Mouse (Mus musculus) CH12.LX (cell line): ENCODE data around the gene Nfe2l2. TPM values are rescaled to one million over a fixed set of nuclear protein-coding genes. Genes with fewer than 3 reads are reported as not detected.
"Not testable (repeated sequence)": the region's sequence is repeated elsewhere in the genome, so short reads cannot be mapped to it uniquely, and the experiment has no call there.

Experiments used
- DNase-seq: peaks from one replicate; pipeline ENCODE4 v3.0.0-alpha.2; 2013; ENCODE audit errors: extremely low read depth
- H3K27ac ChIP-seq: 2 replicates; pipeline ENCODE4 v1.5.1; 2012; ENCODE audit warnings: low read depth, mild to moderate bottlenecking, control low read depth, moderate library complexity; ENCODE audit not compliant: insufficient read depth
- H3K27me3 ChIP-seq: replicated peaks from 2 replicates; pipeline ENCODE3; 2012; ENCODE audit warnings: inconsistent platforms
- H3K36me3 ChIP-seq, 2 experiments: replicated peaks in 1 of 2; 2 replicates each; pipeline versions ENCODE3 to v1.6.1; 2012; ENCODE audit warnings: inconsistent platforms in 1 of 2, low read length in 1 of 2, mild to moderate bottlenecking in 1 of 2, mixed read lengths in 1 of 2, moderate library complexity in 1 of 2; ENCODE audit not compliant: control insufficient read depth in 1 of 2, insufficient read depth in 1 of 2
- H3K4me1 ChIP-seq, 2 experiments: 2 replicates each; pipeline ENCODE4 v1.6.1; 2012; ENCODE audit warnings: inconsistent platforms in 1 of 2, moderate library complexity in 1 of 2; ENCODE audit not compliant: insufficient read depth in 2 of 2, control insufficient read depth in 1 of 2
- H3K4me2 ChIP-seq: 2 replicates; pipeline ENCODE4 v1.6.1; 2012; ENCODE audit warnings: low read depth, mild to moderate bottlenecking, control low read depth; ENCODE audit not compliant: poor library complexity, insufficient read depth, severe bottlenecking
- H3K4me3 ChIP-seq, 3 experiments: fragments of 150-350 bp in 1 of 3; sonication (generic) in 1 of 3; replicated peaks in 1 of 3; 2 replicates each; pipeline versions ENCODE3 to v1.5.1; 2011 to 2012; ENCODE audit warnings: low read depth in 2 of 3, low read length in 2 of 3, mild to moderate bottlenecking in 2 of 3, moderate library complexity in 2 of 3, control low read depth in 1 of 3, improper control_type of control experiment in 1 of 3, inconsistent platforms in 1 of 3, mixed read lengths in 1 of 3; ENCODE audit not compliant: poor library complexity in 1 of 3
- H3K79me2 ChIP-seq: replicated peaks from 2 replicates; pipeline ENCODE4 v1.6.1; 2012; ENCODE audit warnings: mild to moderate bottlenecking, moderate library complexity; ENCODE audit not compliant: control insufficient read depth, poor library complexity, insufficient read depth, severe bottlenecking; ENCODE audit errors: extremely low read depth
- H3K9ac ChIP-seq: 2 replicates; pipeline ENCODE4 v1.6.1; 2012; ENCODE audit warnings: low read depth, mild to moderate bottlenecking, control low read depth, moderate library complexity; ENCODE audit not compliant: insufficient read depth
- H3K9me3 ChIP-seq: replicated peaks from 2 replicates; pipeline ENCODE3; 2012; ENCODE audit warnings: low read length, inconsistent platforms, mixed read lengths
- CTCF ChIP-seq, 2 experiments: IDR thresholded peaks in 1 of 2; conservative IDR thresholded peaks in 1 of 2; 2 replicates each; pipeline ENCODE4 v1.5.1; 2011 to 2012; ENCODE audit warnings: low read depth in 2 of 2, low read length in 2 of 2, improper control_type of control experiment in 1 of 2, inconsistent platforms in 1 of 2, mild to moderate bottlenecking in 1 of 2, moderate library complexity in 1 of 2
- E2F4 ChIP-seq: IDR thresholded peaks from 2 replicates; pipeline ENCODE4 v1.6.1; 2011; ENCODE audit warnings: low read depth, low read length, improper control_type of control experiment; ENCODE audit not compliant: insufficient replicate concordance
- GABPA ChIP-seq: IDR thresholded peaks from 2 replicates; pipeline ENCODE4 v1.6.1; 2012; ENCODE audit warnings: low read depth, low read length, improper control_type of control experiment, inconsistent platforms; ENCODE audit not compliant: insufficient replicate concordance
- IRF4 ChIP-seq: IDR thresholded peaks from 2 replicates; pipeline ENCODE4 v1.6.1; 2014; ENCODE audit warnings: low read depth, mild to moderate bottlenecking, inconsistent platforms, low read length, improper control_type of control experiment
- MEF2A ChIP-seq: IDR thresholded peaks from 2 replicates; pipeline ENCODE4 v1.6.1; 2014; ENCODE audit warnings: low read depth, mild to moderate bottlenecking, inconsistent platforms, low read length, improper control_type of control experiment, borderline replicate concordance
- POLR2A ChIP-seq: IDR thresholded peaks from 2 replicates; pipeline ENCODE4 v1.6.1; 2011; ENCODE audit warnings: low read depth, mild to moderate bottlenecking, improper control_type of control experiment, low read length
- TCF12 ChIP-seq: IDR thresholded peaks from 2 replicates; pipeline ENCODE4 v1.6.1; 2014; ENCODE audit warnings: low read depth, mild to moderate bottlenecking, inconsistent platforms, low read length, improper control_type of control experiment
- ZMIZ1 ChIP-seq: IDR thresholded peaks from 2 replicates; pipeline ENCODE4 v1.6.1; 2012; ENCODE audit warnings: low read depth, mild to moderate bottlenecking, inconsistent platforms, low read length, improper control_type of control experiment
- dilution Hi-C: fragments of 300-500 bp; cut with MboI; formaldehyde crosslinking; loops from 2 replicates; pipeline ENCODE4 v1.14.3; 2020; ENCODE audit warnings: low sequenced_read_pairs; ENCODE audit not compliant: extremely low pct_unique_long_range_greater_than_20kb, extremely low pct_ligation_motif_present
- in situ Hi-C: fragments of 300-500 bp; cut with MboI; formaldehyde crosslinking; loops from 3 replicates; pipeline ENCODE4 v1.14.3; 2019; ENCODE audit warnings: low sequenced_read_pairs, low pct_ligation_motif_present, low pct_unique_long_range_greater_than_20kb, mixed read lengths
- polyA plus RNA-seq: library from polyadenylated mRNA; unstranded; fragments of >175 nt; gene quantifications from 2 replicates; pipeline ENCODE4 v1.2.1, GENCODE M21; 2012; ENCODE audit warnings: low read depth; ENCODE audit not compliant: insufficient read length
- total RNA-seq, 2 experiments: library from RNA; depleted of rRNA; stranded (reverse); fragments of 300-350 nt in 1 of 2; fragments of >200 nt in 1 of 2; gene quantifications; 2 replicates each; pipeline ENCODE4 v1.2.3; 2012 to 2014

Gene Nfe2l2
- total and polyA plus RNA-seq, 3 experiments, result 11.6 to 32.6 (median 21.7) TPM

DNA sequence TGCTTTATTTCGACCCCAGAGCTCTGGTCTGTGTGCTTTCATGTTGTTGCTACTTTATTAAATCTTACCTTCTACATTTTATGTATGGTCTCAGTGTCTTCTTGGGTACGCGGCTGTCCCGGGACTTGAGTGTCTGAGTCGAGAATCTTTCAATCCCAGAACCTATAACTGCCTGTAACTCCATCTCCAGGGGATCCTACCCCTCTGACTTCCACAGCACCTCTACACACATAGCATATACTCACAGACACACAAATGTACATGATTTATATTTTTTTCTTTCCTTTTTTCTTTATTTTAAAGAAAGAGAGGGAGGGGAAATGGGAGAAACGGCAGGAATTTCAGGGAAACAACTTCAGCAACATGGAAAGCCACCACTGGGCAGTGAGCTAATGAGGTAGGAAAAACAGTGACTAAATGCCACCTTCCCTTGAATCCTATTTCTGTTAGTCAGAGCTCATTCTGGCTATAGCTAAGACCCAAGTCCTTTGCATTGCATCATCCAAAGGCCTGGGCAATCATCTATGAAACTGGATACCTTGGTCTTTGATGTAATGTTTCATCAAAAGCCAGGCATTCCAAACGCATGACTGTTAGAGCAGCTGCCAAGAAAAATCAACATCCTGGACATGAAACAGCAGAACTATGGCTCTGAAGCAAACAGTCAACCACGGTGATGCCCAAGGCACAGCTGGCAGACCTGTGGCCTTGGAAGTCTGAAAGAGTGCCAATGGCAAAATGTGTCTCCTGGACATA lies 61.5 kb downstream of the Nfe2l2 start:
- Histone ChIP-seq H3K4me3 (no peak overlapping the region), H3K9me3 (peaks cover 3% of the 10 kb centered on the region), H3K27me3 (no peaks in the 10 kb centered on the region), H3K36me3 (peaks cover 0 to 4% of the 10 kb centered on the region in 2 experiments), H3K9ac (no peak overlapping the region)
- no peak for DNase-seq
- dilution Hi-C loops, result no loop called here
- TF ChIP-seq MEF2A (no peak), GABPA (no peak), E2F4 (no peak), POLR2A (no peak), IRF4 (no peak), ZMIZ1 (no peak), CTCF (conservative IDR thresholded peaks at IDR 0.05 in 1 of 2, IDR thresholded peaks at IDR 0.05 in 1 of 2; ENCODE audit: low read depth in 2 of 2, low read length in 2 of 2) (no peak), TCF12 (no peak)
- TF ChIP-seq, all 38 proteins: peak for 0
- in situ Hi-C loops, result no loop called here
- Histone ChIP-seq H3K79me2 (no peaks in the 10 kb centered on the region), H3K4me1 (no peaks in the 10 kb centered on the region), H3K4me2 (no peak overlapping the region), H3K27ac (no peak overlapping the region)

DNA sequence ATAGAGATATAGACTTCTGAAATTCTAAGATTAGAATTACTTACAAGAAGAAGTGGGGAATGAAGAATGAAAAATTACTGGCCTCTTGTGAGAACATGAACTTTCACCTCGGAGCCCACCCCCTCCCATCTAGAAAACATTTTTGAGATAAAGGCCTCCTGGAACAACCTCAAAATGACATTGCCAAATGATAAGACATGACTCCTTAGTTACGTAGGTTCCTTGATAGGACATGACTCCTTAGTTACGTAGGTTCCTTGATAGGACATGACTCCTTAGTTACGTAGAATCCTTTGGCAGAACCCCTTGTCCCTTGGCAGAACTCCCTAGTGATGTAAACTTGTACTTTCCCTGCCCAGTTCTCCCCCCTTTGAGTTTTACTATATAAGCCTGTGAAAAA lies 62.1 kb downstream of the Nfe2l2 start:
- H3K27ac ChIP-seq, H3K9me3 ChIP-seq, H3K27me3 ChIP-seq, H3K4me1 ChIP-seq, dilution Hi-C loops, DNase-seq, H3K9ac ChIP-seq, H3K36me3 ChIP-seq, in situ Hi-C loops, H3K4me3 ChIP-seq, H3K79me2 ChIP-seq, H3K4me2 ChIP-seq: not testable (repeated sequence)

DNA sequence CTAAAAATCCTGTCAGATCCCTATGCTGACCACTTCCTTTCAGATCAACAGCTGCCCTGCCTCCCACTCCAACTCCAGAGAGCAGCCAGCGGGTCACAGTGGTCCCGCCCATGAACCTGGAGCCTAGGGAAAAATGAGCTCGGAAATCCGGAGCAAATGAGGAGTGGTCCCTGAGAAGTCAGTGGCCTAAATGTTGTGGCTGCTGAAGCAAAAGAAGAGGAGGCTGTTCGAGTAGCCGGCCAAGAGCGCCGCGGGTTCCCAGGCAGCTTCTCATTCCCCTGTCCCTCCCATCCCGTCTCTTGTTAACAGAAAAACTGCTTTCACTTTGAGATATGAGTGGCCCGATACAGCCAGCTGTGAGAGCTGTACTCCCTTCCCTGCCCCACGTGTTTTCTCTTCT lies 64.9 kb downstream of the Nfe2l2 start:
- H3K27ac ChIP-seq, H3K79me2 ChIP-seq, DNase-seq, H3K27me3 ChIP-seq, H3K9me3 ChIP-seq, H3K4me1 ChIP-seq, H3K36me3 ChIP-seq, dilution Hi-C loops, H3K9ac ChIP-seq, in situ Hi-C loops: not testable (repeated sequence)
- H3K4me3 ChIP-seq, result peak overlapping the region in 1 of 3 experiments; percentile 35
- peak overlapping the region; percentile 56; the same call in 1 of the 2 replicates for H3K4me2 ChIP-seq
